Mouse (Mus musculus) hindbrain, embryonic 14.5 days (tissue): ENCODE results near the gene Sh2d1a. TPM values are rescaled to one million over a fixed set of nuclear protein-coding genes. Genes with fewer than 3 reads are reported as not detected.

Experiments used
- ATAC-seq: fragments of 200-750 bp; cut with Nextera tagmentation; 2 replicates; pipeline ENCODE4 v1.8.0; 2017; ENCODE audit warnings: moderate number of reproducible peaks, mild to moderate bottlenecking, moderate TSS enrichment, moderate library complexity; ENCODE audit not compliant: low FRiP score
- DNase-seq: peaks from one replicate; pipeline ENCODE4 v3.0.0-alpha.2; 2015; ENCODE audit warnings: low spot score
- H3K27ac ChIP-seq: fragments of 300-500 bp; sonication (generic); 2 replicates; pipeline ENCODE4 v1.5.1; 2014; ENCODE audit warnings: mild to moderate bottlenecking, moderate library complexity
- H3K27me3 ChIP-seq: fragments of 300-500 bp; sonication (generic); 2 replicates; pipeline ENCODE4 v1.6.1; 2014; ENCODE audit warnings: mild to moderate bottlenecking, low read length, mixed read lengths; ENCODE audit not compliant: control insufficient read depth, insufficient read depth
- H3K36me3 ChIP-seq: fragments of 300-500 bp; sonication (generic); replicated peaks from 2 replicates; pipeline ENCODE4 v1.6.1; 2014; ENCODE audit not compliant: control insufficient read depth, insufficient read depth
- H3K4me1 ChIP-seq: fragments of 300-500 bp; sonication (generic); replicated peaks from 2 replicates; pipeline ENCODE4 v1.6.1; 2014; ENCODE audit warnings: antibody characterized with exemption, low read length, mixed read lengths; ENCODE audit not compliant: control insufficient read depth, insufficient read depth
- H3K4me2 ChIP-seq: fragments of 300-500 bp; sonication (generic); replicated peaks from 2 replicates; pipeline ENCODE4 v1.6.1; 2014; ENCODE audit warnings: mild to moderate bottlenecking, moderate library complexity
- H3K4me3 ChIP-seq: fragments of 300-500 bp; sonication (generic); replicated peaks from 2 replicates; pipeline ENCODE4 v1.5.1; 2014; ENCODE audit warnings: mild to moderate bottlenecking, low read length
- H3K9ac ChIP-seq: fragments of 300-500 bp; sonication (generic); 2 replicates; pipeline ENCODE4 v1.6.1; 2014
- H3K9me3 ChIP-seq: fragments of 300-500 bp; sonication (generic); 2 replicates; pipeline ENCODE4 v1.6.1; 2016; ENCODE audit warnings: low read length; ENCODE audit not compliant: control insufficient read depth
- WGBS: fragments of 180-500 bp; shearing (Covaris S2); extraction: QIAGEN DNeasy Blood & Tissue Kit; methylation state at CpG from one replicate; pipeline ENCODE4 v1.1.7; 2014; 5-methylcytosine and 5-hydroxymethylcytosine counted together
- polyA plus RNA-seq: library from polyadenylated mRNA; unstranded; fragments of >200 nt; fragmentation: Nextera tagmentation; extraction: Ambion mirVana; gene quantifications from 2 replicates; pipeline ENCODE4 v1.2.1, GENCODE M21; 2014

Sh2d1a gene
- polyA plus RNA-seq, result 5.3 and 6.4 TPM in 2 replicates

DNA sequence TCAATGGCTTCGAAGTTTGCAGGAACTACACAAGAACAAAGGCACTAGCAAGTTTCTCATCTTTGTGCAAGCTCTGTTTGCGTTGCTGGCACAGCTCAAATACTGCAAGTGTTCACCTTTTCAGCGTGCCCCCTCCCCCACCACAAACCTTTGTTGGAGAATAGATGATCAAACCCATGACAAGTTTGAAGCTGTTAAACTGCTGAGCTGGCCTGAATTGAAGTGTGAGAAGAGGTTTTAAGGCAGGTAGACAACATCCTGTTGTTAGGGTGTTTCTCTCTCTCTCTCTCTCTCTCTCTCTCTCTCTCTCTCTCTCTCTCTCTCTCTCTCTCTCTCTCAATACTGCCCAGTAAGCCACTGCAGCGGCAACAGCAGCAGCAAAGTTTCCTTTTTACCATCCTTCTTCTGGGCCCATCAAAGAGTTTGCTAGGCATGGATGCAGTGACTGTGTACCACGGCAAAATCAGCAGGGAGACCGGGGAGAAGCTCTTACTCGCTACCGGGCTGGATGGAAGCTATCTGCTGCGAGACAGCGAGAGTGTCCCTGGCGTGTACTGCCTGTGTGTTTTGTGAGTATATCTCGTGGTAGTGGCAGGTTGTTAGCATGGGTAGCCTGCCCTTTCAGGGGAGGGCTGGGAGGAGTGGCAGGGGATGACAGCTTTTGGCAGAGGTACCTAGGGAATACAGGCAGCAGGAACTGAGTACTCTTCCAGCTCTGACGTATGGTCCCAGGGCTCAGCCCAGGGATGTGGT lies at the start of gene Sh2d1a:
Gene Sh2d1a, plus strand, starts transcription at position 163 of the 753 bp plus-strand sequence.
- ATAC-seq, result no peak
- no peaks in the 10 kb centered on the region for H3K9me3 ChIP-seq
- H3K27ac ChIP-seq, result no peak within 1 kb of the TSS
- no peak within 1 kb of the TSS for H3K4me3 ChIP-seq
- no peaks in the 10 kb centered on the region for H3K27me3 ChIP-seq
- no peak within 1 kb of the TSS for H3K9ac ChIP-seq
- no peak within 1 kb of the TSS for H3K4me2 ChIP-seq
- WGBS, result 75% methylated on average over 13 of the region's 13 CpGs
- H3K36me3 ChIP-seq, result no peaks in the 10 kb centered on the region
- no peak for DNase-seq
- H3K4me1 ChIP-seq, result no peaks in the 10 kb centered on the region

DNA sequence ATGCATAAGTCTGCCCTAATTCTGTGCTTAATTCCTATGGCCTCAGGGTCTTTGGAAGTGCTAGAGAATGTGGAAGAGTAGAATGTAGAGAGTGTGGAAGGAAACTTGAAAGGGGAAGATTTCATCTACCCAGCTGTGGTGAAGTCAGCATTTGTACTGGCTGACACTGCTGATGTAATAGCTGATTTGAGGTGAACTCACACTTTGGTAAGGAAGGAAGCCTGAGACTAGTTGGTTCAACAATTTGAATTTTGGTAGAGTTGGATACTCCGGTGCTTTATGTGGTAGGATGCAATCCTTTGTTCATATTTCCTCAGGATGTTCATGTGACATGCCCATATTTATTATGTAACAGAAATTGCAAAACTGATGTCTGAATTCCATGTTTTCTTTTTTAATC lies 49.3 kb upstream of the Sh2d1a start:
- Histone ChIP-seq H3K4me1 (no peaks in the 10 kb centered on the region), H3K4me3 (no peak overlapping the region), H3K27ac (no peak overlapping the region), H3K27me3 (no peaks in the 10 kb centered on the region), H3K9ac (no peak overlapping the region), H3K4me2 (no peak overlapping the region), H3K9me3 (no peaks in the 10 kb centered on the region), H3K36me3 (no peaks in the 10 kb centered on the region)
- WGBS, result 100% methylated on average over 1 of the region's 1 CpGs
- ATAC-seq (no peak), DNase-seq (no peak)

DNA sequence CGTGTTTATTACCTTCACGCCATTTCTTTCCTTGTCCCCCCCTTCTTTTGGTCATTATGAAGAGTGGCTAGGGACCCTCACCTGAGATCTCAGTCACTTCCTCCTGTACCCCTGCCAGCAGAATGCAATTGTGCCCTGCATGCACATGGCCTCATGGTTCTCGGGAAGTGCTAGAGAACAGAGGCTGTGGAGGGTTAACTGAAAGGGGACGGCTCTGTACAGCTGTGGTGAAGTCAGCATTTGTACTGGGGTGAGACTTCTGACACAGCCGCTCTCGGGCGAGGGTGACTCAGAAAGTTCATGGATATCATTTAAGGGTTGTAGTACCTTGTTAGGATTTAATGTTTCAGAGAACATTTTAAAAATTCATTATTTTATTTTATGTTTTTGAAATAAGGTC lies 47.7 kb upstream of the Sh2d1a start:
- 79% methylated on average over 7 of the region's 7 CpGs for WGBS
- Histone ChIP-seq H3K9ac (no peak overlapping the region), H3K4me2 (no peak overlapping the region)

DNA sequence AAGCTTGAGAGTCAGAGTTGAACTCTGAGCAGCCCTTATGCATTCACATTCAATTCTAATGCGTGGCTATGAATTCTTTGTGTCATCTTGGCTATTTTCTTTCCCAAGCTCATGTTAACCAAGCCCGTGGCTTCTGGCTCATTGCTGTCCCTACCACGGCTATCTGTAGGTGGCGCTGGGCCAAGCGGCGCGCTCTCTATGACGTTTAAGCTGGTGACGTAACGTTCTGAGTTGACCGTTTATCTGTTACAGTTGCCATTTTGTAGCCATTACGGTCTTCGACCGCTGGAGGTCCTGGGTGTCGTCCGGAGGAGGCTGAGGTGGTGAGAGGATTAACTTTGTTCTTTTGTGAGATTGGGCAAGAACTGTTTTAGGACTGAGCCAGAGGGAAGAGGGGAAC lies 12.8 kb upstream of the Sh2d1a start, which contains the start of gene Tex13c2:
Gene Tex13c2, plus strand, starts transcription at position 246 of the 400 bp plus-strand sequence.
- Histone ChIP-seq H3K4me2 (no peak within 1 kb of the TSS), H3K27ac (no peak within 1 kb of the TSS), H3K36me3 (no peaks in the 10 kb centered on the region), H3K9ac (no peak within 1 kb of the TSS), H3K9me3 (no peaks in the 10 kb centered on the region), H3K4me1 (no peaks in the 10 kb centered on the region), H3K27me3 (no peaks in the 10 kb centered on the region), H3K4me3 (no peak within 1 kb of the TSS)
- 92% methylated on average over 16 of the region's 16 CpGs for WGBS
- no peak for ATAC-seq
- DNase-seq, result no peak

More for the DNA sequence above, 47.7 kb upstream of the Sh2d1a start:
- Histone ChIP-seq H3K4me1 (no peaks in the 10 kb centered on the region), H3K4me3 (no peak overlapping the region), H3K36me3 (no peaks in the 10 kb centered on the region), H3K27ac (no peak overlapping the region), H3K27me3 (no peaks in the 10 kb centered on the region), H3K9me3 (no peaks in the 10 kb centered on the region)
- ATAC-seq (no peak), DNase-seq (no peak)

DNA sequence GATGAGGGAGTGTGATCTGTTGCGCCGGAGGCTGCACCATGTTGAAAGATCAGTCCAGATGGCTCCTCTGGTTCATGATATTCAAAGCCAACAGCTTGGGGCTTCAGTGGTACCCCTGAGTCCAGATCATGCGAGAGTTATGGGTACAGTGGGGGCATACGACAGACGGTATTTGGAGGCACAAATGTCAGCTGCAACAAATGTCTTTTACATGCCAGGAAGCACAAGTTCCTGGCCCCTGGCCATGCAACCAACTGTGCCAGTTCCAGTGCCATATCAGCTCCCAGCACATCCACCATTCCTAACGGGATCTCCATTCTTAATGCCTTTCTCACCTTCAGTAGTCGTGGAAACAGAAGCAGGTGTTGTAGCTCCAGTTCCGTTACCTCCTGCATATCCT lies 11.9 kb upstream of the Sh2d1a start:
- WGBS, result 94% methylated on average over 8 of the region's 8 CpGs
- DNase-seq, result no peak
- Histone ChIP-seq H3K9ac (no peak overlapping the region), H3K4me2 (no peak overlapping the region), H3K4me3 (no peak overlapping the region), H3K36me3 (no peaks in the 10 kb centered on the region), H3K27me3 (no peaks in the 10 kb centered on the region), H3K4me1 (no peaks in the 10 kb centered on the region), H3K27ac (no peak overlapping the region), H3K9me3 (no peaks in the 10 kb centered on the region)
- no peak for ATAC-seq

DNA sequence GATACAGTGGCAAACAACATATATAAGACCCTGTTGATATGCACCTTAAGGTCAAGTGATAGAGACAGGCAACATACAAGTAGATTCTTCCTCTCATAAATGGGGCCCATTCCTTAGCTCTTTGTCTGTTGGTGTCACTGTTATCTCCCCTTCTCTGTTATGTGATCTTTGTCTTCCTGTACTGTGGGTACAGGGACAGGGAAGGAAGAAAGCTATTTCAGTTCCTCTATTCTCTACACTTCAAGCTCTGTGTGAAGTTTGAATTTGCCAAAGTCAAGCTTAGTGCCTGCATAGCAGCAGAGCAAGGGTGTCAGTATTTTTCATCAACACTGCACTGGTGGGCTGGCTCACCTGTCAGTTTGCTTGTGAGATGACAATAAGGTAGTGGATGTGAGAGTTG lies 1.7 kb upstream of the Sh2d1a start:
- Histone ChIP-seq H3K4me3 (no peak overlapping the region), H3K36me3 (no peaks in the 10 kb centered on the region), H3K9me3 (no peaks in the 10 kb centered on the region), H3K27me3 (no peaks in the 10 kb centered on the region), H3K4me1 (no peaks in the 10 kb centered on the region), H3K4me2 (no peak overlapping the region), H3K9ac (no peak overlapping the region), H3K27ac (no peak overlapping the region)
- no peak for DNase-seq
- no peak for ATAC-seq

- 89% methylated on average over 2 of the region's 2 CpGs for WGBS
- ATAC-seq, result no peak
- no peak for DNase-seq
- H3K9me3 ChIP-seq, result no peaks in the 10 kb centered on the region
- H3K4me1 ChIP-seq, result no peaks in the 10 kb centered on the region
- no peak overlapping the region for H3K4me3 ChIP-seq
- no peaks in the 10 kb centered on the region for H3K27me3 ChIP-seq
- no peak overlapping the region for H3K27ac ChIP-seq
- H3K4me2 ChIP-seq, result no peak overlapping the region
- H3K9ac ChIP-seq, result no peak overlapping the region
- no peaks in the 10 kb centered on the region for H3K36me3 ChIP-seq
Measured at GRCm38 (mm10) chrX:42511105-42511504, 8.9 kb downstream of the Sh2d1a start.

DNA sequence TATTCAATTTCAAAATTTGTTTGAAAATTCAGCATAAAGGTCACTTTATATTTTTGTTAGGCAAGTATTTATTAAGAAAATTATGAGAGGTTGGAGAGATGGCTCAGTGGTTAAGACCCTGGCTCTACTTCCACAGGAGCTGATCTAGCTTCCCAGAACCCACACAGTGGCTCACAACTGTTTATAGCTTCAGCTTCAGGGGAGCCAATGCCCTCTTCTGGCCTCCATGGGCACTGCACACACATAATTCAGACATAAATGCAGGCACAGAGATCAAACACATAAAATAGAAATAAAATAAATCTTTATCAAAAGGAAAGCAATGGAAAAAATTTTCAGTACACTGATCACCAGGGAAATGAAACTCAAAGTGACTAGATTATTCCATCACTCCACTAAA lies 10.3 kb downstream of the Sh2d1a start:
- no peak for DNase-seq
- ATAC-seq, result no peak

DNA sequence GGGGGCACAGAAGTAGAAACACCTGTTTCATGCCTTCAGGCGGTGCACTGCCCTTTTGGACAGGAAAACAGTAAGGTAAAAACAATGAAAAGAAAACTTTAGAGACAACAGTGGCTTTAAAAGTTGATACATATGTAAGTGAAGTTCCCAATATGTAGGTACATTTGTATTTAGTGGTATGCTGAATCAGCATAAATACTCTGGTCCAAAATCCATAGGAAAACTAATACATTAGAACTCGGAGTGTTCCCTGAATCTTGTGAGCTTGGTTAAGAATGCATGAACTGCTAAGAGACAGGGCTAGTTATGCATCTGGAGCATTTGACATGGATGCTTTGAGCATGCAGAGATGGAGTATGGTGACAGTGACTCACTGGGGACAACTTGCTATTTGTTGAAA lies 20.6 kb downstream of the Sh2d1a start:
- H3K9ac ChIP-seq, result no peak overlapping the region
- no peak overlapping the region for H3K4me3 ChIP-seq
- H3K9me3 ChIP-seq, result no peaks in the 10 kb centered on the region
- H3K4me2 ChIP-seq, result no peak overlapping the region
- no peaks in the 10 kb centered on the region for H3K27me3 ChIP-seq
- no peak overlapping the region for H3K27ac ChIP-seq
- no peak for DNase-seq
- H3K4me1 ChIP-seq, result no peaks in the 10 kb centered on the region
- no peaks in the 10 kb centered on the region for H3K36me3 ChIP-seq
- ATAC-seq, result no peak
- WGBS, result 90% methylated on average over 2 of the region's 2 CpGs

More for the DNA sequence above, 10.3 kb downstream of the Sh2d1a start:
- H3K27me3 ChIP-seq, result no peaks in the 10 kb centered on the region
- no peak overlapping the region for H3K4me2 ChIP-seq
- no peak overlapping the region for H3K4me3 ChIP-seq
- no peaks in the 10 kb centered on the region for H3K4me1 ChIP-seq
- no peak overlapping the region for H3K9ac ChIP-seq
- H3K27ac ChIP-seq, result no peak overlapping the region
- H3K9me3 ChIP-seq, result no peaks in the 10 kb centered on the region
- no peaks in the 10 kb centered on the region for H3K36me3 ChIP-seq

DNA sequence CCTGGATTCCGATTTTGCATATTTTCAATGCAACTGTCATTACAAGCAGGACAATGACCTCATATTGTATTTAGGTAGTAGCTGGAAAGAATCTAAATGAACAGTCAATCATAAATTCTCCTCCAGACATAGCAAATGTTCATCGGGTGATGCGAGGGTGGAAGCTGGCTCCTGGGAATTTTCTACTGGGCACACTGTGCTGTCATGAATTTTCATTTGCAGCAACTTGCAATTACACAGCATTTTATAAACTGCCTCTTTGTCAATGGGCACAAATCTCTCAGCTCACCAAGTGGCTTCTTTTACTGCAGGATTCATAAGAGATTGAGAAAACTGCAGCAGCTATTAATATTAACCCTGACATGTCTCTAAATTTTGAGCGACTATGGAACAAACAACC lies 28.4 kb downstream of the Sh2d1a start:
- Histone ChIP-seq H3K4me2 (no peak overlapping the region), H3K9me3 (no peaks in the 10 kb centered on the region), H3K27me3 (no peaks in the 10 kb centered on the region), H3K4me3 (no peak overlapping the region), H3K27ac (no peak overlapping the region), H3K4me1 (no peaks in the 10 kb centered on the region), H3K36me3 (no peaks in the 10 kb centered on the region), H3K9ac (no peak overlapping the region)
- 53% methylated on average over 4 of the region's 4 CpGs for WGBS
- no peak for DNase-seq
- ATAC-seq, result no peak
